Mouse (Mus musculus) G1E (cell line): ENCODE measurements around the gene Ccdc106.

Experiments
- CTCF ChIP-seq: IDR thresholded peaks from 2 replicates; pipeline ENCODE4 v1.5.1; 2012; ENCODE audit warnings: low read depth, low read length, inconsistent platforms, mixed read lengths
- GATA1 ChIP-seq: IDR thresholded peaks from 2 replicates; pipeline ENCODE4 v1.6.1; 2012; ENCODE audit warnings: borderline replicate concordance, low read length, inconsistent platforms, mixed read lengths
- POLR2AphosphoS5 ChIP-seq: IDR thresholded peaks from 2 replicates; pipeline ENCODE4 v1.6.1; 2012; ENCODE audit warnings: low read depth, low read length, inconsistent platforms; ENCODE audit not compliant: insufficient replicate concordance

DNA sequence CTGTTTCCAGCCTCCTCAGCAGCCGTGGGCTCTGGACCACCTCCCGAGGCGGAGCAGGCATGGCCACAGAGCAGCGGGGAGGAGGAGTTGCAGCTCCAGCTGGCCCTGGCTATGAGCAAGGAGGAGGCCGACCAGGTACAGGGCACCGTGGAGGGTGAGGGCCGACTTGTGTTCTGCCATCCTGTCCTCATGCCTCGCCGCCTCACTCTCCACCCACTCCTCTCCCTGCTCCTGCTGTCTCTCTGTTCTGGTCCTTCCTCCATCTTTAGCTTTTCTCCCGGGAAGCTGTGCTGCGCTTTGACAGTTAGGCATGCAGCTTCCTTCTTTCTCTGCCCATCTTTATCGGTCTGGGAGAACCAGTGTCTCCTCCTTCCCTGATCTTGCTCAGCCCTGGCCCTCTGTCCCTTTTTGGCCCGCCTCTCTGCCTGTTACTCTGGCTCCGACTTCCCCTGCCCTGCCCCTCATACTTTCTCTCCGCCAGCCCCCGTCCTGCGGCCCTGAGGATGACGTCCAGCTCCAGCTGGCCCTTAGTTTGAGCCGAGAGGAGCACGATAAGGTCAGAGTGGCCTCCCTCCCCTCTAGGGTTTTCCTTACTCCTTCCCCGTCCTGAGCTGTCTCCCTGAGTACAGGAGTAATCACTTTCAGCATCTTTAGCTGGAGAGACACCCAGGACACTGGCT is 72.6 kb downstream of the Ccdc106 start:
- TF ChIP-seq GATA1 (no peak), CTCF (no peak), POLR2AphosphoS5 (no peak)
